Mouse (Mus musculus): ENCODE measurements at regions not wholly inside any gene's neighbourhood (a gene's known extent, or its start where the extent isn't known, plus 50 kb on each side); places are given as distances from the start of the nearest gene placed in this dataset.

DNA sequence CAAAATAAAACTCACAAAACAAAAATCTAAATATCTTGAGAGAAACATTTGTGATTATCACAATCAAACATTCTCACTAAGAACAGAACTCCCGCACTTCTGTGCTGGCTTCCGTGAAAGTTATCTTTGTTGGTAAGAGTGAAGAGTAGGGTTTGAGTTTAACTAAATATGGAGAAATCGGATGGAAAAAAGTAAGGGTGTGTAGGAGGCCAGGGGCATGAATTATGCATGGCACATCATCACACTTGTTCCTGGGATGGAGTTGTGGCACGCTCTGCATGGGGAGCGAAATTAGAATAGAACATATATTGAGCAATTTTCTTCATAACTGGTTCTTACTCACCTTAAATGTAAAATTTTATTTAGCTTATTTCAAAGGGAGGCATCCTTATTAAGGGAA lies 191.2 kb downstream of the Lnpk start:
- TF ChIP-seq POLR2A (IDR thresholded peaks at IDR 0.05; ENCODE audit: low read depth, low read length) = no peak
- no peak for TF ChIP-seq CTCF (IDR thresholded peaks at IDR 0.05; ENCODE audit: extremely low read depth, insufficient read depth, insufficient read length, insufficient replicate concordance)
